Mouse (Mus musculus): Measurements from ENCODE around the gene Bcl2l12. TPM values are rescaled to one million over a fixed set of nuclear protein-coding genes. Genes with fewer than 3 reads are reported as not detected.
A peak's percentile ranks its signal among the peaks of the same experiment; 100 is the strongest.

Gene Bcl2l12
- polyA plus RNA-seq, 1 experiment from 2014 or later: 23.0 TPM

DNA sequence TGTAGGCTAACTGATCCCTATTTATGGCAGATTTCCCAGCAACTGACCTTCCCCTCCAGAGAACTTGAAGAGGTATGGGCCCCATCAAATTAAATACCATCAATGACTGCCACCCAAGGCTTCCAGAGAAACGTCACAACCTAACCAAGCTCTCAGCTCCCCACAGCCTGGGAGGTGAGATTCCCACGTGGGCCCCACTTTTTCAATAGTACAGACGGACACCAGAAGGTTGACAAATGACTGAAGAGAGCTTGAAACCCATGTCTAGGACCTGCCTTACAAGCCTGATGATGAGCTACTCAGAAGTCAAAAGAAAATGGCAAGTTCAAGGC is 13.7 kb downstream of the Bcl2l12 start:
- TF ChIP-seq EP300 (optimal IDR thresholded peaks at IDR 0.05): no peak
- no peak for TF ChIP-seq CTCF (IDR thresholded peaks at IDR 0.05; ENCODE audit: low read depth)
- Histone ChIP-seq H3K9me3 (ENCODE audit: control insufficient read depth, low read length) (no peaks in the 10 kb centered on the region), H3K9ac (ENCODE audit: low read length) (no peak overlapping the region), H3K4me2 (replicated peaks; ENCODE audit: low read depth) (0 out of 2 replicates have a peak overlapping the region, but pooled peaks have one; percentile 3), H3K27ac (replicated peaks) (peak overlapping the region; percentile 24; the same call in 1 of the 2 replicates), H3K4me1 (replicated peaks; ENCODE audit: control insufficient read depth, insufficient read depth) (no peaks in the 10 kb centered on the region), H3K27me3 (ENCODE audit: control insufficient read depth, insufficient read depth, low read length) (no peaks in the 10 kb centered on the region), H3K4me3 (ENCODE audit: low read depth, low read length) (no peak overlapping the region), H3K36me3 (ENCODE audit: control insufficient read depth, insufficient read depth, low read length) (peaks cover 15% of the 10 kb centered on the region)
- ATAC-seq (ENCODE audit: low FRiP score, low TSS enrichment) (no peak), DNase-seq (ENCODE audit: low spot score) (no peak)
- 22% methylated on average over 3 of the region's 3 CpGs for WGBS

DNA sequence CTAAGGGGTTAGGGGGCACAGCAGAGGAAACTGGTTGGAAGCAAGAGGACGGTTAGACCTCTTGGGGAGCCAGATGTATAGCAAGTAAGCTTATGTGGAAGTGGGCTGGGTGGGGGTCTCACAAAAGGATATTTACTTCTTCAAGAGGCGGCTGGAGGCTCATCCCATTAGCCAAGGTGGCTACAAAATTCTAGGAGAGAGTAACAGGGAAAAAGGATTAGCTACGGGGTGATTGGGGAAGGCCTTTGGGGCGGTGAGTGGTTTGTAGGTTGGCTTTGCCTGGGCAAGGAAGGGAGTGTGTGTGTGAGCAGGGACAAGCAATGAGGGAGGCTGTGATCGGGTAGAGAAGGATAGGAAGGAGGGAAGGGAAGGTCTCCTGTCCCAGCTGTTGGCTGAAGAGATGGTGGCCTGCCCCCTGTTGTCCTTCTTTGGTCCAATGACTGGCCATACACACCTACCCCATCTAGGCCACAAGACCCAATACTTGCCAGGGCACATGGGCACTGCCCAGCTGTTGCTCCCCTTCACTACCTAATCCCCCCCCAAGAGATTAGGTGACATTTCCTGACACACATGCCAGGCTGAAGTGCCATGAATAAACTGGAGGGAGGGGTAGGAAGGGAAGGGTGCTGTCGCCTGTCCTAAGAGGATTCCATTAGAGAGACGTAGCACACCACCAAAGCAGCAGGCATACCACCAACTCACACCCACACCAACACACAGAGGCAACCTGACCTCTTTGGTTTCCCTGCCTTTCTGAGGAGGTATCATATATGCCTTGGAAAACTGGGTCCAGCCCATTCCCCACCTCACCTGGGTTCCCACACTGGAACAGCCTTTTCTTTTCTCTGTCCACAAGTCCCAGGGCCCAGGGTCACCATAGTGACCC is 14.3 kb downstream of the Bcl2l12 start:
- Histone ChIP-seq H3K4me1 (replicated peaks; ENCODE audit: control insufficient read depth, insufficient read depth) (no peaks in the 10 kb centered on the region), H3K27ac (replicated peaks) (peak overlapping the region; percentile 24), H3K9me3 (ENCODE audit: control insufficient read depth, low read length) (no peaks in the 10 kb centered on the region), H3K9ac (ENCODE audit: low read length) (no peak overlapping the region), H3K4me3 (ENCODE audit: low read depth, low read length) (no peak overlapping the region), H3K27me3 (ENCODE audit: control insufficient read depth, insufficient read depth, low read length) (no peaks in the 10 kb centered on the region), H3K4me2 (replicated peaks; ENCODE audit: low read depth) (no peak overlapping the region), H3K36me3 (ENCODE audit: control insufficient read depth, insufficient read depth, low read length) (peaks cover 16% of the 10 kb centered on the region)
- ATAC-seq (ENCODE audit: low FRiP score, low TSS enrichment): no peak
- no peak for DNase-seq (ENCODE audit: low spot score)
- TF ChIP-seq CTCF (IDR thresholded peaks at IDR 0.05; ENCODE audit: low read depth) (peak; percentile 13; the same call in 1 of the 2 replicates), EP300 (optimal IDR thresholded peaks at IDR 0.05) (no peak)
- 64% methylated on average over 7 of the region's 7 CpGs for WGBS

DNA sequence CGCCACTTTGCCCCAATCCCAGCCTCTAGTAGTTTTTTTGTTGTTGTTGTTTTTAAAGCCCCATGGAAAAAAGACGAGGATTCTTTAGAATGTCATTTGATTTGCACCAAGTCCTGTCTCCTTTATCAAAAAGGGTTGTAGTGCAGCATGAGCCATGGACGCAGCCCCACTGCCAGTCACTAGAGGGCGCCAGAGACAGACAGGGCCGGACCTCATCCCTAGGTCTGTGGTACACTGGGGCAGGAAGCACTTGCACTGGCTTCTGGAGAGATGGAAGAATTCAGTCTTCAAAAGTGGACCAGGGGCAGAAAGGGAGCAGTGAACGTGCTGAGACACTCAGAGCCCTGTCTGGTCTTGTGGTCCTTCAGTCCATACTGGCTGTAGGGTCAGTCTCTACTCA is 15.4 kb downstream of the Bcl2l12 start:
- DNase-seq (ENCODE audit: low spot score) (peak; percentile 90), ATAC-seq (ENCODE audit: low FRiP score, low TSS enrichment) (no peak)
- H3K27me3 ChIP-seq (ENCODE audit: control insufficient read depth, insufficient read depth, low read length): no peaks in the 10 kb centered on the region
- H3K27ac ChIP-seq (replicated peaks): no peak overlapping the region
- H3K4me2 ChIP-seq (replicated peaks; ENCODE audit: low read depth): no peak overlapping the region
- H3K4me1 ChIP-seq (replicated peaks; ENCODE audit: control insufficient read depth, insufficient read depth): no peaks in the 10 kb centered on the region
- H3K4me3 ChIP-seq (ENCODE audit: low read depth, low read length): no peak overlapping the region
- TF ChIP-seq EP300 (optimal IDR thresholded peaks at IDR 0.05) (no peak), CTCF (IDR thresholded peaks at IDR 0.05; ENCODE audit: low read depth) (peak; percentile 98)
- H3K9me3 ChIP-seq (ENCODE audit: control insufficient read depth, low read length): no peaks in the 10 kb centered on the region
- H3K9ac ChIP-seq (ENCODE audit: low read length): no peak overlapping the region
- H3K36me3 ChIP-seq (ENCODE audit: control insufficient read depth, insufficient read depth, low read length): peaks cover 20% of the 10 kb centered on the region
- WGBS: 31% methylated on average over 6 of the region's 6 CpGs

- Histone ChIP-seq H3K9me3 (ENCODE audit: control insufficient read depth, low read length) (no peaks in the 10 kb centered on the region), H3K9ac (ENCODE audit: low read length) (no peak overlapping the region), H3K36me3 (ENCODE audit: control insufficient read depth, insufficient read depth, low read length) (peaks cover 30% of the 10 kb centered on the region), H3K4me2 (replicated peaks; ENCODE audit: low read depth) (no peak overlapping the region), H3K27ac (replicated peaks) (no peak overlapping the region), H3K27me3 (ENCODE audit: control insufficient read depth, insufficient read depth, low read length) (no peaks in the 10 kb centered on the region), H3K4me1 (replicated peaks; ENCODE audit: control insufficient read depth, insufficient read depth) (no peaks in the 10 kb centered on the region), H3K4me3 (ENCODE audit: low read depth, low read length) (no peak overlapping the region)
- DNase-seq (ENCODE audit: low spot score) (no peak), ATAC-seq (ENCODE audit: low FRiP score, low TSS enrichment) (no peak)
- TF ChIP-seq CTCF (IDR thresholded peaks at IDR 0.05; ENCODE audit: low read depth) (no peak), EP300 (optimal IDR thresholded peaks at IDR 0.05) (no peak)
- WGBS: 97% methylated on average over 8 of the region's 8 CpGs
Observed at GRCm38 (mm10) chr7:44981539-44981938, 17.0 kb downstream of the Bcl2l12 start.

GRCm38 (mm10) chr7:44978300-44978699 is 20.2 kb downstream of the Bcl2l12 start:
- no peaks in the 10 kb centered on the region for H3K27me3 ChIP-seq (ENCODE audit: control insufficient read depth, insufficient read depth, low read length)
- H3K9ac ChIP-seq (ENCODE audit: low read length): no peak overlapping the region
- peak; percentile 32; the same call in 1 of the 2 replicates for TF ChIP-seq CTCF (IDR thresholded peaks at IDR 0.05; ENCODE audit: low read depth)
- no peak for TF ChIP-seq EP300 (optimal IDR thresholded peaks at IDR 0.05)
- H3K36me3 ChIP-seq (ENCODE audit: control insufficient read depth, insufficient read depth, low read length): peaks cover 30% of the 10 kb centered on the region
- ATAC-seq (ENCODE audit: low FRiP score, low TSS enrichment): no peak
- WGBS: 81% methylated on average over 3 of the region's 3 CpGs
- DNase-seq (ENCODE audit: low spot score): no peak
- no peak overlapping the region for H3K27ac ChIP-seq (replicated peaks)
- H3K4me2 ChIP-seq (replicated peaks; ENCODE audit: low read depth): no peak overlapping the region
- no peak overlapping the region for H3K4me3 ChIP-seq (ENCODE audit: low read depth, low read length)
- H3K9me3 ChIP-seq (ENCODE audit: control insufficient read depth, low read length): no peaks in the 10 kb centered on the region
- no peaks in the 10 kb centered on the region for H3K4me1 ChIP-seq (replicated peaks; ENCODE audit: control insufficient read depth, insufficient read depth)

DNA sequence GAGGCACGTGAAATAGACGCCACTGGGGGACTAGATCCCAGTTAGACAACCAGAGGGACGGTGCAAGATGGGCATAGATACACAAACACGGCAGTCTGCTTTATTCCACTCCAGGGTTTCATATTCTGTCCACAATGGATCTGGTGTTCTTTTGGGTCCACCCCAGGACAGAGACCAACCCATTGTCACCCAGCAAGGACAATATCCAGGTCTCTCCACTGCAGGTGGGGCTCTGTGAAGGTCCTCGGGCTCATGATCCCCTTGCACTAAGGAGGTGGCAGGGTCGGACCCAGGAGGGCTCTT is 23.4 kb downstream of the Bcl2l12 start:
- Histone ChIP-seq H3K4me2 (replicated peaks; ENCODE audit: low read depth) (no peak overlapping the region), H3K9ac (ENCODE audit: low read length) (0 out of 2 replicates have a peak overlapping the region, but pooled peaks have one; percentile 9), H3K4me3 (ENCODE audit: low read depth, low read length) (no peak overlapping the region), H3K4me1 (replicated peaks; ENCODE audit: control insufficient read depth, insufficient read depth) (no peaks in the 10 kb centered on the region), H3K27ac (replicated peaks) (no peak overlapping the region; the same call in 1 of the 2 replicates), H3K27me3 (ENCODE audit: control insufficient read depth, insufficient read depth, low read length) (no peaks in the 10 kb centered on the region), H3K36me3 (ENCODE audit: control insufficient read depth, insufficient read depth, low read length) (peaks cover 15% of the 10 kb centered on the region), H3K9me3 (ENCODE audit: control insufficient read depth, low read length) (no peaks in the 10 kb centered on the region)
- ATAC-seq (ENCODE audit: low FRiP score, low TSS enrichment) (no peak), DNase-seq (ENCODE audit: low spot score) (no peak)
- 14% methylated on average over 6 of the region's 6 CpGs for WGBS
- TF ChIP-seq EP300 (optimal IDR thresholded peaks at IDR 0.05) (no peak), CTCF (IDR thresholded peaks at IDR 0.05; ENCODE audit: low read depth) (no peak)
